Mouse (Mus musculus) kidney, postnatal 14 days (tissue): ENCODE measurements around the gene AC140267.1.

Source experiments
- DNase-seq: peaks from one replicate; pipeline ENCODE4 v3.0.0; 2022; ENCODE audit warnings: mixed read lengths

Gene AC140267.1

GRCm38 (mm10) chr15:80235535-80235934 is at the start of gene AC140267.1:
Gene AC140267.1 (plus strand): TSS chr15:80235835.
- no peak for DNase-seq

DNA sequence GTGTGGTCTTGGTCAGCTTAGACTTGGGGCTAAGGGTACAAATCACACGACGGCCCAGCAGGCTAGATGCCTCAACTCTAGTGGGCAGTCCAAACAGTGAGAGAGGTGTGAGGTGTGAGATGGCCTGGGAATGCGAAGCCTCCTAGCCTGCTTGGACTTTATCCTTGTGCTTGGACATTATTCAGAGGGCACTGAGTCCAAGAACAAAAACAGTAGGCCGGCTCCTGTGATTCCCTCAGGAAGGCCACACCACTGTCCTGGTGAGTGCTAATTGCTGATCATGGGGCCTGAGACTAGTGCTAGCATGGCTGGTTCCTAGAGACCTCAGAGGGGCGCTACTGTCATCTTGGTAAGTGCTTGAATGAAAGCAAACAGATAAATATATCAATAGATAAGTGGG is 46.7 kb upstream of the AC140267.1 start:
- peak; percentile 78 for DNase-seq

DNA sequence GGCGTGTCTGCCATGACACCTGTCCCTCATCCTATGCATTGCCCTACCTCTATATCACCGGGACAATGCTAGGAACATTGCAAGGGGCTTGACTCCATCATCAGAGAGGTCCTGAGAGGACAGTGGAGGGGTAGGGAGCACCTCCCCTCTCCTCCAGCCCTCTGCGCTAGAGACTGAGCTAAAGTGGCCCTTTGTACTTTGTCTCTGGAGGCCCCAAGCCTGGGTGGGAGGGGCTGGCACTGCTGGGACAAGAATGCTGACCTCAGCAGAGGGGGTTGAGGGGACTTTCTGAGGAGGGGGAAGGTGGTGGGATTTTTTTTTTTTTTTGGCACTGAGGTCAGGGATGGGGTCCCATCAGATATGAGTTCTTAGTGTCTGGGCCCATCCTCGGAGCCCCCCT is 45.6 kb upstream of the AC140267.1 start:
- peak; percentile 79 for DNase-seq

- peak; percentile 69 for DNase-seq
Measured at GRCm38 (mm10) chr15:80191585-80192245, 43.9 kb upstream of the AC140267.1 start.

DNA sequence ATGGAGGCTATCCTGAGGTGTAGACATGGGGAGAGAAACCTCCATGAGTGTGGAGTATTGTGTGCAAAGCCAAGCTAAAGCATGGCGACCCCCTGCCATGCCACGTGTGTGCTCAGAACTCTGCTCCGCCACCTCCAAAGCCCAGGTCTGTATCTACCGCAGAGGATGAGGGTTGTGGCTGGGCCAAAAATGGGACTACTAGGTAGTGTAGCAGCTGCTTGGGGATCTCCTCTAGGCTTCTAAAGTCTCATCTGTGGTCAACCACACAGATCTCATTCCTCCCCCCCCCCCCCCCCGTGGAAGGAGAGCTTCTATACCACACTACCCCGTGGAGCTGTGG is 43.4 kb upstream of the AC140267.1 start:
- DNase-seq: no peak

DNA sequence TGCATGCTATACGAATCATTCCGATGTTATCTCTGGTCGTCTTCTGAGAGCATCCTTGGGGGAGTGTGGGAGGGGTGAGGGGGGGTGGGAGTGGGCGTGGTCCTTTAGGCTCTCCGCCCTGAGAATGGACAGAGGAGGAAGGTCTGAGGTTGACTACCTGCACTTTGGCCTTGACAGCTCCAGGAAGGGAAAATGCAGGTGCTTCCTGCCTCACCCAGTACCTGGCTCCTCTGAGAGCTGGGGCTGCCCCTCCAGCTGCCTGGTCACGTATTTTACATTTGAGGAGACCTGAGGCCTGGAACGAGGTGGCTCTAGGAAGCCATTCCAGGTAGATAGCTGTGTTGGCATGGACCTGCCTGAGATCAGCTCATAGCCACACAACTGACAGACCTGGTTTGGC is 42.8 kb upstream of the AC140267.1 start:
- DNase-seq: no peak

DNA sequence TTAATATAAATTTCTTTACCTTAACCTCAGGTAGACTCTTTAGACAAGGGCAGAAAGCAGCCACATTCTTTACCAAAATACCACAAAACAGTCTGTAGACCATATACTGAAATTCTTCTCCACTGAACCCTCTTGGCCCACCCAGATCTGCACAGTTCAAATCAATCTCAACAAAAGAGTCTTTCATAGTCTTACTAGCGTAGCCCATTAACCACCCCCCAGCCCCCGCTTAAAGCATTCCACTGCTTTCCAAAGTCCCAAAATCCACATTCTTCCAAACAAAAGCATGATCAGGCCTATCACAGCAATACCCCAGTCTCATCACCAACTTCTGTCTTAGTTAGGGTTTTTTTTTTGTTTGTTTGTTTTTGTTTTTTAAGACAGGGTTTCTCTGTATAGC is 36.1 kb upstream of the AC140267.1 start:
- DNase-seq: no peak

- DNase-seq: peak; percentile 32
Measured at GRCm38 (mm10) chr15:80202111-80202775, 33.4 kb upstream of the AC140267.1 start.

- DNase-seq: no peak
Measured at GRCm38 (mm10) chr15:80203406-80203805, 32.2 kb upstream of the AC140267.1 start.

- no peak for DNase-seq
Measured at GRCm38 (mm10) chr15:80206057-80206565, 29.5 kb upstream of the AC140267.1 start.

DNA sequence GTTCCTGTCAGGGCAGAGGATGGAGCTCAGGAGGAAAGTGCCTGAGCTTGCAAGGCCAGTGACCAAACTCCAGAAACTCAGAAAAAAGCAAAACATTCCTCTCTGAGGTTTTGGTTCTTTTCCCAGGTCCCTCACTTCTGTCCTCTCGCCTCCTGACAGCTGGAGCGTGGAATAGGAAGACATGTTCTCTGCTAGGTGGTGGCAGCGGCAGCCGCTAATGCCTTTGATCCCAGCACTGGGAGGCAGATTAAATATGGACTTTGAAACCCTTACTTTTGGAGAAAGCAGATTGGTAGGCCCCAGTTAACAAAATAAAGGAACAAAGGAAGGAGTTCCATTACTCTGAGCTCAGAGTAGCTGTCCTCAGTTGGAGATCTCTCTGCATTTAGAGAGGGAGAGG is 27.2 kb upstream of the AC140267.1 start:
- peak; percentile 54 for DNase-seq

GRCm38 (mm10) chr15:80213688-80214087 is 21.9 kb upstream of the AC140267.1 start:
- no peak for DNase-seq

GRCm38 (mm10) chr15:80215716-80216479 is 19.7 kb upstream of the AC140267.1 start:
- peak; percentile 33 for DNase-seq

DNA sequence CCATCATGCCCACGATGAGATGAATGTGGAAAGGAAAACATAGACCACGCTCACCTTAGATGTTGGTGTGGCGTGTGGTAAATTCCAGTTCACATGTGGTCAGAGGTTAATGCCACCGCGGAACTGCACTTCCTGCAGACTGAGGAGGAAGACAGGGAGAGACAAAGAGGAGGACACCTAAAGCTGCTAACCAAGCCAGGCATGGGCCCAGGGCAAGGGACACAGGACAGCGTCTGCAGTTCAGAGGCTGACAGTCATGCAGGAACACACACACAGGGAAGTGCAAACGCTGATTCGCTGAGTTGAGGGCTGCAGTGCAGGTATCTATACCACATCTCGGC is 19.2 kb upstream of the AC140267.1 start:
- DNase-seq: no peak

DNA sequence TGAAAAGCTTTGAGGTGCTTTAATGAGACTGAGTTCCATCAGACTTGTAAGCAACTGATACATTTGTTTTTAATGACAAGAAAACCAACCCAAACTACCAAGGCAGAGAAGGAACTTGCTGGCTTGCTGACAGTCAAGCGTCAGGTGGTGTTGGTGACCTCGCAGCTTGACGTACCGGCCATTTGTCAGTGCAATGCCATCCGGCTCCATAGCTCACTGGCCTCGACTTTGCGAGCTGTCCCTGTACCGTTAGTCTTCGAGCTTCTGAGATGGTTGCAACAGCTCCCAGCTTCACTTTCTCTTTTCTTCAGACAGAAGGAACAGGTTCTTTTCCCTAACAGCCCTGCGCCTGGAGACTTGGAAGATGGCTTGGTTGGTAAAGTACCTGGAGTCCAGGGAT is 18.2 kb upstream of the AC140267.1 start:
- DNase-seq: no peak

DNA sequence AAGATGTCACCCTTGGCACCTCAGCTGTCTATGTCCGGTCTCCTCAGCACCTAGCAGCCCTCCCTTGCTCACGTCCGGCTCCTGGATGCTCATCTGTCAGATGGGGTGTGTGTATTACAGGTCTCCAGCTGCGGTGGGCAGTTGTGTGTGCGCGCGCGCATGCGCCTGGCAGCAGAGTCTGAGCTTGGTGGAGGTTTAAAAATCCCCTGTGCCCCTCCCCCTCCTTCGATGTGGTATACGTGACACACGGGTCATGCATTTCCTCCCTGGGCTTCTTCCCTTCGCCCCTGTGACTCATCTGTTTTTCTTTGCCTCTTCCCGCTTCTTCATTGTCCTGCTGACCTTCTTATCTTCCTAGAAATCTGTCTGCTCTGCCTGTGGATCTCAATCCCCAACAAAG is 16.4 kb upstream of the AC140267.1 start:
- no peak for DNase-seq

DNA sequence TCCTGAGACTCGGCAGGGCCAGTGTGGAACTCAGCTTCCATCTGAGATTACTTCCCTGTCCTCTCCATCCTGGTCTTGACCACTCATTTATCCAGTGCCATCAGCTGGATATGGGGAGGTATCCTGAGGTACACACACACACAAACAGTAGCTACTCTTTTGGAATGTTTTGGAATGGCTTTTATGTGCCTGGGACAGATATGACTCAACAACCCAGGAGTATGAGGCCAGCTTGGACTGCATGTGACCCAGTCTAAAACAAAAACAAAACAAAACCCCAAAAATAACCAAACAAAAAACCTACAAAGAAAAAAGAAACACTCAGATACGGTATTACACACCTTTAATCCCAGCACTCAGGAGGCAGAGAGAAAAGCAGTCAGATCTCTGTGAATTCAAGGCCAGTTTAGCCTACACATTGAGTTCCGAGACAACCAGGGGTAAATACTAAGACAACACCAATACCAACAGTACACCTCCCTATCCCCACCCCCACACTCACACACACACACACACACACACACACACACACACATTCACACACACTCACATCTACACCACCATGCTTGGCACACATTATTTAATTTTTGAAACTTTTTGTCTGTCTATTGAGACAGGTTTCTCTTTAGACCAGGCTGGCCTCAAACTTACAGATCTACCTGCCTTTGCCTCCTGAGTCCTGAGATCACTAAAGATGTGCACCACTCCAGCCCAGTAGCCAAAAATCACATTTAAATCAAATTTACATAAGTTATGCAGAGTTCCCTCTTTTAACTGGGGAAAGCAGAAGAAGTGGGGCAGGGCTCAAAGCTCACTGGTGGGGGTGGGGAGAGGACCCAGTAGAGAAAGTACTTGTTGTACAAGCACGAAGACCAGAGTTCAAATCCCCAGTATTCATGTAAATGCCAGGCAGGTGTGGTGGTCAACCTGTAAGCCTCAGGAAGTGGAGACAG is 15.7 kb upstream of the AC140267.1 start:
- DNase-seq: no peak

DNA sequence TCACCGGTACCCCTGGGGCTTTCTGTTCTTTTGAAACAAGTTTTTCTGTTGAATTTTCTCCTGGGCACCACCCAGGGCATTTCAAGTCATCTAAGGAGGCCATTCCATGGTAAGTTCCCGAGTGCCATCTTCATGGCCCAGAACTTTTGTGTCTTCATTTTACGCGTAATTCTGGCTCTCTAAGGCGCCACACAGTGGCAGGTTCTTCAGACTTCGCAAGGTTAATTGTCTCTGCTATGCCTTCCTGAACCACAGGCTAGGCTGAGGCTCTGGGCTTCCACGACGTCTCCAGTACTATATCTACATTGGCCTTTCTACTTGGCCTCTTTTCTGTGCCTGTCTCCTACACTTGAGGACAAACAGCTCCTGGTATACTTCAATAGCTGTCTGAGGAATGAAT is 14.6 kb upstream of the AC140267.1 start:
- DNase-seq: no peak

GRCm38 (mm10) chr15:80223751-80224150 is 11.9 kb upstream of the AC140267.1 start:
- DNase-seq: no peak

DNA sequence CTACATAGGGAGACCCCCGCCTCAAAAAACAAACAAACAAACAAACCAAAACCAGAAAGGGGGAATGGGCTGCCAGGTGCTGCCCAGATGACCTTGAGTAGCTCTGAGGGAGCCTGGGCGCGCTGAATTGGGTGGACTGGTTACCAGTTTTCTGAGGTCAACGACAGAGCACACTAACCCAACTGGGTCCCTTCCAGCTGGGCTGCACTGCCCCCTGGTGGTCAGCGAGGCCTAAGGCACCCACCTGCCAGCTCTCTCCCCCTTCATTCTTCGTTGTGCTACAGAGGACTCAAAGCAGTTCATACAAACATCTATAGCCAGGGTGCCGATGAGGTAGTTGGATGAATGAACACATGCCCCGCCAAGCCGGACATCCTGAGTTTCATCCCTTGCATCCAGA is 10.4 kb upstream of the AC140267.1 start:
- peak; percentile 69 for DNase-seq

DNA sequence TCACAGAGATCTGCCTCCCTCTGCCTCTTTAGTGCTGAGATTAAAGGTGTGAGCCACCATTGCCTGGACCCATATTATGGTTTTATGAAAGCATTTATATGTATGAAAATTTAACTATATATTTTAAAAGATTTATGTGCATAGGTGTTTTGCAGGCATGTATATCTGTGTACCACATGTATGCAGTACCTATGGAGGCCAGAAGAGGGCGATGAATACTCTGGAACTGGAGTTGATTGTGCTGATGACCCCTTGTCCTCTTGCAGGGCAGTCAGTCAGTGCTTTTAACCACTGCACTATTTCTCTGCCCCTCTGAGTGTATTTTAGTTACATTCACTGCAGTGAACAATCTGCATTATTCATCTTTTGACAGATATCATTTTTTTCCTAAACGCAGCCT is 9.8 kb upstream of the AC140267.1 start:
- DNase-seq: peak; percentile 81

DNA sequence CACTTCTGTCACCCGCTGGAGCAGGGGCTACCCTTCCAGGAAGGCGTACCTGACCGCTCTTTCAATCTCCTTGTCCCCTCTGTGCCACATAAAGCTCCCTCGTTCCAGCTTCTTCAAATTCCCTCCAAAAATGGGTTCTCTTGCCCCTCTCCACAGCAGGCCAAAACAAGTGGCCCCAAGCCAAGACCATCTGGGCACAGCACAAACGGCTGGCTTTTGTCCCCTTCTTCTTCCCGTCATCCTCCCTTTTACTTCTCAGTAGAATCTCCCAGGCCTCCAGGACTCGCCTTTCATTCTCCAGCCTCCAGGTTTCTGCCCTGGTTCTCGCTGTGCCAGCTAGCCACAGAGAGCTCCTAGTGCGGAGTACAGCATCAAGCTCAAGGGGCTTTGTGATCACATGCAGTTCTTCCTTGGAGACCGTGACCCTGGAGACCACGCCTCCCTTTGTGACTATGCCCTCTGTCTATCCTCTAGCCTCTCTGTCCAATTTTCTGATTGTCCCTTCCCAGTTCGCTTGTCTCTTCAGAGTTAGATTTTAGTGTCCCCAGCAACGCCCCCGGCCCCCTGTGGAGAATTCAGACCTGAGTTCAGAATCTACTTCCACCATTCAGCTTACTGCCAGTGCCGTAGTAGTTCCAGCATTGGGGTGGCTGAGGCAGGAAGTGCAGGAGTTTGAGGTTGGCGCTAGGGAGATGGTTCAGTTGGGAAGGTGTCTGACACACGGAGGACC is 7.4 kb upstream of the AC140267.1 start:
- no peak for DNase-seq
